Mouse (Mus musculus) B cell, adult 2 months (primary cell): ENCODE data around the gene Utrn.

Source experiments
- DNase-seq, 2 experiments: peaks; one replicate each; pipeline ENCODE4 v3.0.0; 2022

The Utrn gene

DNA sequence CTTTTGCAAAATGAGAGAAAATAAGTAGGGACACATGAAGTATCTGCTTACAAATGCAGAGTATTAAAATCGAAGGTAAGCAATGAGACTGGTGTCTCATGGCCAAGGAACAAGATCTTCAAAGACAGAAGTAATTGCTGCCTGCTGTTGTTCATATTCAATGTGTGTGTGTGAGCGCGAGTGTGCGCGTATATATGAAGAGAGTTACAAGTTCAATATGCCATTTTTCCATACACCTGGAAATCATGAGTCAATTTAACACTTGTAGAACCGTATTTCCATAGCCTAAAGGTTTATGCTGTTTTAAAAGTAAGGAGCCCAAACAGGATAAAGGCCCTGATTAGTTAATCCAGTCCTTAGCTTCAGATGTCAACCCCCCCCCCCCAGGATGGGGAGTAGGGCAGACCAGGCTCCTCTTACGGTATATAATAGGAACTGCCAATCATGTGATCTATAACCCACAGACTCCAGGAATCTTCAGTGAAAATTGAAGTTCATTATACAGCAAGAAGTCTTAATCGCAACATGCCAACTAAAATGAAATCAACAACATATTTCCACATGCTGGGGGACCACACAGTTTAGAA, 293.2 kb downstream of the Utrn start:
- DNase-seq: no peak

DNA sequence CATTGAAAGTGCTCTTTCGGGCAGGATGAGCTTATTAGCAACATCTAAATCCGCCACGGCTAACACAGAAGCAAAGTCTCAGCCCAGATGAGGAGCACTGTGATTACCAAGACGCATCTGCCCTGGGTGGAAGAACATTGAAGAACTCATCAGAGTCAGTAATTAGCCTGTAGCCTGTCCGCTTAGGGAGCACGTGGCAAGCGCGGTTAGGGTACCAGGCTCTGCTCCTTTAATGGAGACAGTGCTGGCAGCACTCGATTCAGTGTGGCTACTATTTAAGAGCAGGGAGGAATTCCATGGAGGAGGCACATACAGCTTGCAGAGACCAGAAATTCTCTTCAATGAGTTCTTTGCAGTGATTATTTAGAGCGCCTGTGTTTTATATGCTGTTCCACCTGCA, 294.4 kb downstream of the Utrn start:
- no peak for DNase-seq

GRCm38 (mm10) chr10:12573601-12574000, 295.6 kb downstream of the Utrn start:
- DNase-seq: no peak

DNA sequence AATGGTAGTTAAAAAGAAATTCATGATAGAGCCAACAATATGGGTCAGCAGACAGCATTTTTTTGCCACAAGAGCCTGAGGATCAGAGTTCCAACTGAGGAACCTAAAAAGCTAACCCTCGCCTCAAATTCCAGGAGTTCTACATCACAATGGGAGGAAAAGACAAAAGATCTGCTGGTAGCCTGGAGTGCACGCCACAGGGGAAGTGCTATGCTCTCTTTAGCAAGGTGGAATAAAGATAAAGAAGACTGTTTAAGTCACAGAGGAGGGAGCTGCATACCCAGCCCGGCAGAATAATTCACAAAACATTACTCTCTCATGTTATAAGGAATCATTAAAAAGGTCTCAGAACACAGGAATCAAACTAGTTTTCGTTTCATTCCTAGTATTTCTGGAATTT, 296.4 kb downstream of the Utrn start:
- no peak for DNase-seq

GRCm38 (mm10) chr10:12564425-12564824, 304.7 kb downstream of the Utrn start:
- no peak for DNase-seq

DNA sequence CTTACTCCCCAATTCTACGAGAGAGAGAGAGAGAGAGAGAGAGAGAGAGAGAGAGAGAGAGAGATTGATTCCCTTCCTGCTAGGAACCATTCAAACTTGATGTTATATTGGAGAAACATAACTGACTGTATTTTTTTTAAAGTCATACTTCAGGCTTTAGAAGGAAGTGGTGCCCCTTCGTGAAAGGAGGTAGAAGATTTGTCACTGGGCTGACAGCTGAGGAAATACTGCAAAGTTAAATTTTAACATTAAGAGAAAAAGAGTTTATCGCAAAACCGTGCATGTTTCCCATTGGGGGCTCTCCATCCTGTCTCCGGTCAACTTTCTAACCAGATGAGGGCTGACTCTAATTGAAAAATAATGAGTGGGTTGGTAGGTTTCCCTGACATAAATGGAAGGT, 310.4 kb downstream of the Utrn start:
- no peak for DNase-seq

- no peak for DNase-seq
These were observed 315.0 kb downstream of the Utrn start for GRCm38 (mm10) chr10:12554090-12554718.

DNA sequence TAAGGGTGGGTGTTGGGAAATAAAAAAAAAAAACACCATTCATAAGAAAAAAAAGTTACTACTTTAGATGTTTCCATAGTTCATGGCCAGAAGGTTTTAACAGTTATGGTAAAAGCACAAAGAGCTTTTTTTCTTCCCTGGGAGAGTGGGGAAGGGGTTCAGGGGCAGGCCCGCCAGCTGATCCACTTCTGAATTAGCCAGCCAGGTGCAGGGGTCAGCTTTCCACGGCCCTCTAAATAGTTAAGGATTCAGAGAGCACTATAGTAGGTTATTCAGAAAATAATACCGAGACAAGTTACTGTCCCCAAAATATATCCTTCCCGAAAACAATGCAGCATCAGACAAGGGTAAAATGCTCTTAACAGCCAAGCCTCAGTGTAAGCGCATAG, 316.3 kb downstream of the Utrn start:
- DNase-seq: no peak

- DNase-seq: no peak
These were observed 316.8 kb downstream of the Utrn start for GRCm38 (mm10) chr10:12552196-12552889.

DNA sequence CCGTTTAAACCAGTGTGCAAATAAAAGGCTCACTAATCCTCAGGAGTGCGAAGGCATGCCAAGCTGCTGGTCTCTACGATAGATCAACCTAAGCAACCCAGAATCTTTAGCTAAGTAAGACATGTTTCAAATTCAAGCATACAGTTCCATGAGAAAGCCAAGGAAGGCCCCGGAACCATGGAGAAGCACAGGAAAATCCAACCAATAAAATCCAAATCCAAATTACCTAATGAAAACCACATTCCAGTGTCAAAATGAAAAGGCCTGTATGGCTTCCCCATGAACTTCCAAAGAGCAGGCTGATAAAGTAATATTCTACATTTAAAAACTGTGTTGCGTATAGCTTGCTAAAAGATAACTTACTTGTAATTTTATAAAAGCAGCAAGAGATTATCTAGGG, 317.4 kb downstream of the Utrn start:
- DNase-seq: no peak

GRCm38 (mm10) chr10:12549945-12550540, 319.1 kb downstream of the Utrn start:
- no peak for DNase-seq

DNA sequence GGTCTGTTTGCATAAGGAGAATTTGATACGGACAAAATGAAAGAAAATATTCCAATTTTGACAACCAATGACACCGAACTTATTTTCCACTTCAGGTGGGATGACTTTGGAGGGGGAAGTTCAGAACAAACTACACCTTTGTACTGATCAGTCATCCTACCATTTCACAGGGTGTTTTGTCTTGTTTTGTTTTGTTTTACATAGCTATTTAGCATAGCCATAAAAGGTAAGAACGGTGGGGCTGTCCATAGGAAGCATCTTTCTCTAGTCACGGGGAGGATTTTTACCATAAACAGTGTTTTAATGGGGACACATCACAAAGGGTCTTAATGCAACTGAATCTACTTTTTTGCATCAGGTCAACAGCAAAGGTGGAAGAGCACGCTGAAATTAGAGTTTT, 319.9 kb downstream of the Utrn start:
- no peak for DNase-seq

GRCm38 (mm10) chr10:12548616-12549084, 320.5 kb downstream of the Utrn start:
- DNase-seq: peak; percentile 3

- no peak for DNase-seq
These were observed 322.0 kb downstream of the Utrn start for GRCm38 (mm10) chr10:12547037-12547625.

- DNase-seq: no peak
These were observed 323.7 kb downstream of the Utrn start for GRCm38 (mm10) chr10:12545440-12545839.

DNA sequence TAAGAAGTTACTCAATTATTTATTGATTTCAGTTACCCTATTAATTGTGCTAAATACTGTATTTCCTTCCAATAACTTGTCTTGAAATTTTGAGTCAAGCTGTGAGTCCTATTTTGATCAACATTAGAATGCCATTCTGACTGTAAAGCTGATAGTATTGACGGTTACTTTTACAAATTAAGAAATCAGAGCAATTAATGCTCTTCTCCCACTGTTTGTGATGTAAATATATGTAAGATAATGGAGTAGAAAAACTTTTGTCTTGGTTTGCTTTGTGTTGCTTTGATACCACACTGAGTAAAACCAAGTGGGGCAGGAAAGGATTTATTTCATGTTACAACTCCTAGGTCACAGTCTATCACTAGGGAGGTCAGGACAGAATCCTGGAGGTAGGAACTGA, 327.4 kb downstream of the Utrn start:
- no peak for DNase-seq

- DNase-seq: no peak
These were observed 333.9 kb downstream of the Utrn start for GRCm38 (mm10) chr10:12535272-12535671.

DNA sequence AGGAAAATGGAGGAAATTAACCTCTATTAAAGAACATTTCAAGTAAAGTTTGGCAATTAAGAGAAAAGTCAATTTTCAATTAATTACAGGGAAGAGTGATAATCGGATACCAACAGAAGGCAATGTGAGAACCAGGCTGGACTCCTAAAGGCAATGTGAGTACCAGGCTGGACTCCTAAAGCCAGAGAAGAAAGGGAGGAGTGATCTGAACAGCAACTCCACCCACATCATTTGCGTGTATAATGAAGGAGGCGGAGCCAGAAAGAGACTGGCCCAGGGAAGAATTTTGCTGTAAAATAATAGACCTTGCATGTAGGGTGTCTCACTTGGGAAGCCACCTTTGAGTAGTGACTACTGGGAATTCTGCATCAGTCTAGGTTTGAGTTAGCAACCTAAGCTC, 334.4 kb downstream of the Utrn start:
- DNase-seq: no peak

- DNase-seq: no peak
These were observed 334.9 kb downstream of the Utrn start for GRCm38 (mm10) chr10:12534301-12534700.

GRCm38 (mm10) chr10:12522078-12522477, 347.1 kb downstream of the Utrn start:
- no peak for DNase-seq

- no peak for DNase-seq
These were observed 351.0 kb downstream of the Utrn start for GRCm38 (mm10) chr10:12518162-12518561.

- no peak for DNase-seq
These were observed 363.6 kb downstream of the Utrn start for GRCm38 (mm10) chr10:12505568-12505967.

- DNase-seq: no peak
These were observed 368.7 kb downstream of the Utrn start for GRCm38 (mm10) chr10:12500489-12500888.

GRCm38 (mm10) chr10:12497555-12497954, 371.6 kb downstream of the Utrn start:
- DNase-seq: no peak
